Mouse (Mus musculus) kidney, embryonic 14.5 days (tissue): ENCODE results near the gene Srrm4. TPM values are rescaled to one million over a fixed set of nuclear protein-coding genes. Genes with fewer than 3 reads are reported as not detected.

Experiments
- ATAC-seq: fragments of 200-750 bp; cut with Nextera tagmentation; 2 replicates; pipeline ENCODE4 v1.8.0; 2017; ENCODE audit warnings: moderate number of reproducible peaks, mild to moderate bottlenecking, moderate TSS enrichment, moderate library complexity; ENCODE audit not compliant: low FRiP score, low TSS enrichment
- H3K27ac ChIP-seq: fragments of 300-500 bp; sonication (generic); 2 replicates; pipeline ENCODE4 v1.5.1; 2014; ENCODE audit warnings: low read depth, mild to moderate bottlenecking, low read length, moderate library complexity, mixed read lengths
- H3K27me3 ChIP-seq: fragments of 300-500 bp; sonication (generic); 2 replicates; pipeline ENCODE4 v1.6.1; 2014; ENCODE audit warnings: mild to moderate bottlenecking, low read length; ENCODE audit not compliant: control insufficient read depth, insufficient read depth
- H3K36me3 ChIP-seq: fragments of 300-500 bp; sonication (generic); 2 replicates; pipeline ENCODE4 v1.6.1; 2014; ENCODE audit warnings: low read length, mixed read lengths; ENCODE audit not compliant: control insufficient read depth, insufficient read depth
- H3K4me1 ChIP-seq: fragments of 300-500 bp; sonication (generic); 2 replicates; pipeline ENCODE4 v1.6.1; 2014; ENCODE audit warnings: low read length, mixed read lengths; ENCODE audit not compliant: control insufficient read depth, insufficient read depth
- H3K4me2 ChIP-seq: fragments of 300-500 bp; sonication (generic); replicated peaks from 2 replicates; pipeline ENCODE4 v1.6.1; 2014; ENCODE audit warnings: low read depth, mild to moderate bottlenecking, low read length
- H3K4me3 ChIP-seq: fragments of 300-500 bp; sonication (generic); 2 replicates; pipeline ENCODE4 v1.5.1; 2014; ENCODE audit warnings: mild to moderate bottlenecking, low read length
- H3K9ac ChIP-seq: fragments of 300-500 bp; sonication (generic); 2 replicates; pipeline ENCODE4 v1.6.1; 2014; ENCODE audit warnings: low read depth, mild to moderate bottlenecking, low read length, moderate library complexity
- H3K9me3 ChIP-seq: fragments of 300-500 bp; sonication (generic); 2 replicates; pipeline ENCODE4 v1.6.1; 2016; ENCODE audit warnings: low read length; ENCODE audit not compliant: control insufficient read depth
- WGBS: fragments of 180-500 bp; shearing (Covaris S2); extraction: QIAGEN DNeasy Blood & Tissue Kit; methylation state at CpG from one replicate; pipeline ENCODE4 v1.1.7; 2014; 5-methylcytosine and 5-hydroxymethylcytosine counted together
- polyA plus RNA-seq: library from polyadenylated mRNA; unstranded; fragments of >200 nt; fragmentation: Nextera tagmentation; extraction: Ambion mirVana; gene quantifications from 2 replicates; pipeline ENCODE4 v1.2.1, GENCODE M21; 2014

Gene Srrm4
- polyA plus RNA-seq, 1 experiment from 2014 or later, result 0.32 TPM

- 50% methylated on average over 11 of the region's 11 CpGs for WGBS
- no peak for ATAC-seq
- no peak overlapping the region for H3K4me2 ChIP-seq
Observed at GRCm38 (mm10) chr5:116461354-116462042, 130.1 kb downstream of the Srrm4 start.

GRCm38 (mm10) chr5:116459970-116460369, 131.6 kb downstream of the Srrm4 start:
- no peak overlapping the region for H3K4me3 ChIP-seq
- H3K9me3 ChIP-seq, result no peaks in the 10 kb centered on the region
- no peak overlapping the region for H3K27ac ChIP-seq
- H3K9ac ChIP-seq, result no peak overlapping the region
- no peak overlapping the region for H3K4me2 ChIP-seq
- no peaks in the 10 kb centered on the region for H3K27me3 ChIP-seq
- no peaks in the 10 kb centered on the region for H3K4me1 ChIP-seq
- H3K36me3 ChIP-seq, result no peaks in the 10 kb centered on the region
- WGBS, result 80% methylated on average over 2 of the region's 2 CpGs
- ATAC-seq, result no peak

More at GRCm38 (mm10) chr5:116461354-116462042, 130.1 kb downstream of the Srrm4 start:
- Histone ChIP-seq H3K27ac (no peak overlapping the region), H3K27me3 (no peaks in the 10 kb centered on the region), H3K36me3 (no peaks in the 10 kb centered on the region), H3K9ac (no peak overlapping the region), H3K9me3 (no peaks in the 10 kb centered on the region; the same call in 1 of the 2 replicates), H3K4me3 (no peak overlapping the region), H3K4me1 (no peaks in the 10 kb centered on the region)

GRCm38 (mm10) chr5:116457791-116458190, 133.8 kb downstream of the Srrm4 start:
- Histone ChIP-seq H3K4me1 (no peaks in the 10 kb centered on the region), H3K4me2 (no peak overlapping the region), H3K9me3 (no peaks in the 10 kb centered on the region), H3K27me3 (no peaks in the 10 kb centered on the region), H3K4me3 (no peak overlapping the region), H3K36me3 (no peaks in the 10 kb centered on the region), H3K27ac (no peak overlapping the region), H3K9ac (no peak overlapping the region)
- whole genome bisulfite sequencing, result 76% methylated on average over 7 of the region's 7 CpGs
- no peak for ATAC-seq

GRCm38 (mm10) chr5:116456796-116457515, 134.7 kb downstream of the Srrm4 start:
- Histone ChIP-seq H3K27ac (no peak overlapping the region), H3K9me3 (no peaks in the 10 kb centered on the region), H3K9ac (0 out of 2 replicates have a peak overlapping the region, but pooled peaks have one; percentile 7), H3K4me3 (no peak overlapping the region; the same call in 1 of the 2 replicates), H3K36me3 (no peaks in the 10 kb centered on the region), H3K4me2 (peak overlapping the region; percentile 17), H3K27me3 (no peaks in the 10 kb centered on the region), H3K4me1 (no peaks in the 10 kb centered on the region)
- 37% methylated on average over 10 of the region's 10 CpGs for WGBS
- ATAC-seq, result no peak

GRCm38 (mm10) chr5:116453401-116453851, 138.2 kb downstream of the Srrm4 start:
- Histone ChIP-seq H3K4me1 (no peaks in the 10 kb centered on the region), H3K36me3 (no peaks in the 10 kb centered on the region), H3K4me3 (peak overlapping the region; percentile 27), H3K9me3 (no peaks in the 10 kb centered on the region), H3K27ac (peak overlapping the region; percentile 43; the same call in 1 of the 2 replicates), H3K27me3 (no peaks in the 10 kb centered on the region), H3K4me2 (peak overlapping the region; percentile 53), H3K9ac (0 out of 2 replicates have a peak overlapping the region, but pooled peaks have one; percentile 8)
- ATAC-seq, result peak; percentile 40
- WGBS, result under 1% methylated on average over 26 of the region's 27 CpGs

- 68% methylated on average over 8 of the region's 8 CpGs for WGBS
- Histone ChIP-seq H3K36me3 (no peaks in the 10 kb centered on the region), H3K4me1 (no peaks in the 10 kb centered on the region), H3K4me3 (no peak overlapping the region), H3K9ac (no peak overlapping the region), H3K9me3 (no peaks in the 10 kb centered on the region), H3K27ac (no peak overlapping the region), H3K4me2 (no peak overlapping the region), H3K27me3 (peaks cover 3% of the 10 kb centered on the region; the same call in 1 of the 2 replicates)
- ATAC-seq, result no peak
Observed at GRCm38 (mm10) chr5:116450901-116451300, 140.7 kb downstream of the Srrm4 start.

GRCm38 (mm10) chr5:116449522-116450225, 141.9 kb downstream of the Srrm4 start:
- Histone ChIP-seq H3K4me1 (no peaks in the 10 kb centered on the region), H3K27ac (no peak overlapping the region), H3K36me3 (no peaks in the 10 kb centered on the region), H3K27me3 (peaks cover 3% of the 10 kb centered on the region; the same call in 1 of the 2 replicates), H3K4me2 (no peak overlapping the region), H3K9me3 (no peaks in the 10 kb centered on the region), H3K4me3 (no peak overlapping the region), H3K9ac (no peak overlapping the region)
- WGBS, result 54% methylated on average over 8 of the region's 8 CpGs
- ATAC-seq, result no peak

GRCm38 (mm10) chr5:116448409-116449191, 143.0 kb downstream of the Srrm4 start:
- no peaks in the 10 kb centered on the region for H3K9me3 ChIP-seq
- H3K4me2 ChIP-seq, result peak overlapping the region; percentile 12; the same call in 1 of the 2 replicates
- 2% methylated on average over 11 of the region's 11 CpGs for WGBS
- H3K4me1 ChIP-seq, result no peaks in the 10 kb centered on the region
- peaks cover 3% of the 10 kb centered on the region; the same call in 1 of the 2 replicates for H3K27me3 ChIP-seq
- H3K4me3 ChIP-seq, result no peak overlapping the region
- ATAC-seq, result no peak
- H3K9ac ChIP-seq, result no peak overlapping the region
- no peaks in the 10 kb centered on the region for H3K36me3 ChIP-seq
- H3K27ac ChIP-seq, result no peak overlapping the region
